Mouse (Mus musculus): ENCODE measurements around the gene Aph1a. TPM values are rescaled to one million over a fixed set of nuclear protein-coding genes. Genes with fewer than 3 reads are reported as not detected.
A peak's percentile ranks its signal among the peaks of the same experiment; 100 is the strongest.

Aph1a gene
- total and polyA plus RNA-seq, 2 experiments from 2014 or later: 50.8 to 138 TPM

GRCm38 (mm10) chr3:95866071-95866470, 27.7 kb upstream of the Aph1a start:
- WGBS: 80% methylated on average over 5 of the region's 5 CpGs
- Histone ChIP-seq H3K4me2 (ENCODE audit: low read depth, low read length) (no peak overlapping the region), H3K4me1 (ENCODE audit: control insufficient read depth, insufficient read depth) (peaks cover 8% of the 10 kb centered on the region), H3K27me3 (ENCODE audit: control insufficient read depth, insufficient read depth, low read length) (no peaks in the 10 kb centered on the region), H3K27ac (ENCODE audit: low read depth) (no peak overlapping the region), H3K4me3 (ENCODE audit: low read depth, low read length) (no peak overlapping the region), H3K9me3 (replicated peaks; ENCODE audit: control insufficient read depth, low read length) (no peaks in the 10 kb centered on the region), H3K9ac (replicated peaks; ENCODE audit: low read depth, low read length) (no peak overlapping the region), H3K36me3 (replicated peaks; ENCODE audit: control insufficient read depth, insufficient read depth, low read length) (peaks cover 62% of the 10 kb centered on the region)
- TF ChIP-seq CTCF (IDR thresholded peaks at IDR 0.05; ENCODE audit: low read depth) (no peak), EP300 (IDR thresholded peaks at IDR 0.05; ENCODE audit: low read depth) (no peak)
- ATAC-seq (ENCODE audit: insufficient read depth, low read depth) (no peak), DNase-seq (ENCODE audit: low spot score) (no peak)

DNA sequence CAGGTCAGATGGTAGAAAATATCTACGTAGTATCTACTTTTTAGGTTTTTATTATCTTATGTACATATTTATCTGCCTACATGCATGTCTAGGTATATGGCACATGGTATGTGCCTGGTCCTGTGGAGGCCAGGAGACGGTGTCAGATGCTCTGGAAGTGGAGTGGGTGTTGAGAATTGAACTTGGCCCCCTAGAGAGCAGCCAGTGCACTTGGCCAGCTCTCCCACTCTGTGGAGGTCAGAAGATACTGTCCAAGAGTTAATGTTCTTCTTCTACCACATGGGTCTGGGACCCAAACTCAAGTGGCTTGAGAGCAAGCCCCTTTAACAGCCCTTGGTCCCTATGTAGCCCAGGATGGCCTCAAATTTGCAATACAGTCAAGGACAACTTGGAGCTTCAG, 26.4 kb upstream of the Aph1a start:
- no peak overlapping the region for H3K9ac ChIP-seq (replicated peaks; ENCODE audit: low read depth, low read length)
- H3K27ac ChIP-seq (ENCODE audit: low read depth): no peak overlapping the region
- H3K4me3 ChIP-seq (ENCODE audit: low read depth, low read length): no peak overlapping the region
- 76% methylated on average over 2 of the region's 2 CpGs for WGBS
- DNase-seq (ENCODE audit: low spot score): no peak
- no peak for ATAC-seq (ENCODE audit: insufficient read depth, low read depth)
- H3K27me3 ChIP-seq (ENCODE audit: control insufficient read depth, insufficient read depth, low read length): no peaks in the 10 kb centered on the region
- TF ChIP-seq CTCF (IDR thresholded peaks at IDR 0.05; ENCODE audit: low read depth) (no peak), EP300 (IDR thresholded peaks at IDR 0.05; ENCODE audit: low read depth) (no peak)
- peaks cover 62% of the 10 kb centered on the region for H3K36me3 ChIP-seq (replicated peaks; ENCODE audit: control insufficient read depth, insufficient read depth, low read length)
- no peaks in the 10 kb centered on the region for H3K9me3 ChIP-seq (replicated peaks; ENCODE audit: control insufficient read depth, low read length)
- peaks cover 14% of the 10 kb centered on the region for H3K4me1 ChIP-seq (ENCODE audit: control insufficient read depth, insufficient read depth)
- no peak overlapping the region for H3K4me2 ChIP-seq (ENCODE audit: low read depth, low read length)

GRCm38 (mm10) chr3:95870976-95871375, 22.8 kb upstream of the Aph1a start:
- 5% methylated on average over 15 of the region's 15 CpGs for WGBS
- peak overlapping the region; percentile 69 for H3K4me3 ChIP-seq (ENCODE audit: low read depth, low read length)
- H3K4me2 ChIP-seq (ENCODE audit: low read depth, low read length): peak overlapping the region; percentile 78
- DNase-seq (ENCODE audit: low spot score): no peak
- peak; percentile 16; the same call in 1 of the 2 replicates for ATAC-seq (ENCODE audit: insufficient read depth, low read depth)
- peaks cover 36% of the 10 kb centered on the region for H3K36me3 ChIP-seq (replicated peaks; ENCODE audit: control insufficient read depth, insufficient read depth, low read length)
- no peaks in the 10 kb centered on the region for H3K9me3 ChIP-seq (replicated peaks; ENCODE audit: control insufficient read depth, low read length)
- peak overlapping the region; percentile 92 for H3K27ac ChIP-seq (ENCODE audit: low read depth)
- peak overlapping the region; percentile 85 for H3K9ac ChIP-seq (replicated peaks; ENCODE audit: low read depth, low read length)
- no peaks in the 10 kb centered on the region for H3K27me3 ChIP-seq (ENCODE audit: control insufficient read depth, insufficient read depth, low read length)
- H3K4me1 ChIP-seq (ENCODE audit: control insufficient read depth, insufficient read depth): peaks cover 19% of the 10 kb centered on the region
- no peak for TF ChIP-seq CTCF (IDR thresholded peaks at IDR 0.05; ENCODE audit: low read depth)
- no peak for TF ChIP-seq EP300 (IDR thresholded peaks at IDR 0.05; ENCODE audit: low read depth)

DNA sequence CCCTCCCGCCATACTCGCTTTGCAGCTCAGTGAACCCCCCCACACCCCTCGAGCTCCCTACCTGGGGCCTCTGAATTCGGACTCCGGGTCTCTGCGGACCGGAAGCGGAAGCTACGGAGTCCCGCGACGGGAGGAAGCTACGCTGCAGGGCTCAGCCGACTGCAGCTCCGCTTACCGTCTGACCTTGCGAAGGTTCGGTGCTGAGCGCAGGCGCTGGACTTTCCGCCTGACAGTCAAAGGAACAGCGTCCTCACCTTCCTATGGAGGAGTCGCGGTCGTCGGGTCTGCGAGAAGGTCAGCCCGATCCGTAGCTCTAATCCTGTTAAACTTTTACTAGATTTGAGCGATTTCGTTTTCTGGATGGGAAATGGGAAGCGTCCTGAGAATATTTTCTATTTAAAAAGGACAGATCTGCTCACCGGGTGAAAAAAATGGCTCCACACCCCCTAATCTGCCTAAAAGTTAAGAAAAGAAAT, 22.3 kb upstream of the Aph1a start, which contains the start of gene Mrps21:
Mrps21 (minus strand) TSS at position 128 of the 476 bp plus-strand sequence.
- Histone ChIP-seq H3K4me1 (ENCODE audit: control insufficient read depth, insufficient read depth) (peaks cover 19% of the 10 kb centered on the region), H3K9me3 (replicated peaks; ENCODE audit: control insufficient read depth, low read length) (no peaks in the 10 kb centered on the region), H3K9ac (replicated peaks; ENCODE audit: low read depth, low read length) (peak within 1 kb of the TSS; percentile 85), H3K27ac (ENCODE audit: low read depth) (peak within 1 kb of the TSS; percentile 92), H3K27me3 (ENCODE audit: control insufficient read depth, insufficient read depth, low read length) (no peaks in the 10 kb centered on the region), H3K4me2 (ENCODE audit: low read depth, low read length) (peak within 1 kb of the TSS; percentile 78), H3K4me3 (ENCODE audit: low read depth, low read length) (peak within 1 kb of the TSS; percentile 69), H3K36me3 (replicated peaks; ENCODE audit: control insufficient read depth, insufficient read depth, low read length) (peaks cover 32% of the 10 kb centered on the region)
- ATAC-seq (ENCODE audit: insufficient read depth, low read depth) (peak; percentile 97), DNase-seq (ENCODE audit: low spot score) (peak; percentile 96)
- TF ChIP-seq EP300 (IDR thresholded peaks at IDR 0.05; ENCODE audit: low read depth): no peak
- no peak for TF ChIP-seq CTCF (IDR thresholded peaks at IDR 0.05; ENCODE audit: low read depth)
- under 1% methylated on average over 33 of the region's 33 CpGs for WGBS

DNA sequence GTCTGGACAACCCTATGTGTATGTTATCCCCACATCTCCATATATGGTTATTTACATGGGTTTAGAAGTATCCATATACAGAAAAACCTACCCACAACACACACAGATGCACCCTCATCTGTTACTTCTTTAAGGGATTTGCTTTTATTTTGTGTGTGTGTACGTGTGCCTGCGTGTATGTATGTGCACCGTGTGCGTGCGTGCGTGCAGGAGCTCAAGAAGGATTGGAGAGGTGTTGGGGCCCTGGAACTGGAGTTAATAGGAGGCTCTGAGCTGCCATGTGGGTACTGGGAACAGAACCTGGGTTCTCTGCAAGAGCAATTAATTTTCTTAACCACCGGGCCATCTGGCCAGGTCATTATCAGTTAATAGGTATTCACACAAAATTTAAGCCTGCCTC, 21.7 kb upstream of the Aph1a start:
- peak overlapping the region; percentile 78 for H3K4me2 ChIP-seq (ENCODE audit: low read depth, low read length)
- peak overlapping the region; percentile 69 for H3K4me3 ChIP-seq (ENCODE audit: low read depth, low read length)
- no peaks in the 10 kb centered on the region for H3K27me3 ChIP-seq (ENCODE audit: control insufficient read depth, insufficient read depth, low read length)
- WGBS: 52% methylated on average over 7 of the region's 7 CpGs
- H3K36me3 ChIP-seq (replicated peaks; ENCODE audit: control insufficient read depth, insufficient read depth, low read length): peaks cover 27% of the 10 kb centered on the region
- no peaks in the 10 kb centered on the region for H3K9me3 ChIP-seq (replicated peaks; ENCODE audit: control insufficient read depth, low read length)
- H3K4me1 ChIP-seq (ENCODE audit: control insufficient read depth, insufficient read depth): peaks cover 19% of the 10 kb centered on the region
- ATAC-seq (ENCODE audit: insufficient read depth, low read depth): no peak
- peak overlapping the region; percentile 92 for H3K27ac ChIP-seq (ENCODE audit: low read depth)
- TF ChIP-seq EP300 (IDR thresholded peaks at IDR 0.05; ENCODE audit: low read depth): no peak
- TF ChIP-seq CTCF (IDR thresholded peaks at IDR 0.05; ENCODE audit: low read depth): no peak
- H3K9ac ChIP-seq (replicated peaks; ENCODE audit: low read depth, low read length): peak overlapping the region; percentile 85
- no peak for DNase-seq (ENCODE audit: low spot score)

GRCm38 (mm10) chr3:95879063-95879462, 14.7 kb upstream of the Aph1a start:
- Histone ChIP-seq H3K36me3 (replicated peaks; ENCODE audit: control insufficient read depth, insufficient read depth, low read length) (peaks cover under 1% of the 10 kb centered on the region; the same call in 1 of the 2 replicates), H3K27me3 (ENCODE audit: control insufficient read depth, insufficient read depth, low read length) (no peaks in the 10 kb centered on the region), H3K4me3 (ENCODE audit: low read depth, low read length) (no peak overlapping the region), H3K9me3 (replicated peaks; ENCODE audit: control insufficient read depth, low read length) (no peaks in the 10 kb centered on the region), H3K27ac (ENCODE audit: low read depth) (no peak overlapping the region), H3K9ac (replicated peaks; ENCODE audit: low read depth, low read length) (no peak overlapping the region), H3K4me2 (ENCODE audit: low read depth, low read length) (no peak overlapping the region), H3K4me1 (ENCODE audit: control insufficient read depth, insufficient read depth) (peaks cover 7% of the 10 kb centered on the region)
- no peak for DNase-seq (ENCODE audit: low spot score)
- no peak for ATAC-seq (ENCODE audit: insufficient read depth, low read depth)
- TF ChIP-seq CTCF (IDR thresholded peaks at IDR 0.05; ENCODE audit: low read depth) (no peak), EP300 (IDR thresholded peaks at IDR 0.05; ENCODE audit: low read depth) (no peak)
- 87% methylated on average over 4 of the region's 4 CpGs for WGBS
